Mouse (Mus musculus): ENCODE measurements around the gene Erbb2.

Gene Erbb2

GRCm38 (mm10) chr11:98482067-98482466 lies 69.8 kb downstream of the Erbb2 start:
- no peak for DNase-seq (ENCODE audit: low read depth, low spot score)

DNA sequence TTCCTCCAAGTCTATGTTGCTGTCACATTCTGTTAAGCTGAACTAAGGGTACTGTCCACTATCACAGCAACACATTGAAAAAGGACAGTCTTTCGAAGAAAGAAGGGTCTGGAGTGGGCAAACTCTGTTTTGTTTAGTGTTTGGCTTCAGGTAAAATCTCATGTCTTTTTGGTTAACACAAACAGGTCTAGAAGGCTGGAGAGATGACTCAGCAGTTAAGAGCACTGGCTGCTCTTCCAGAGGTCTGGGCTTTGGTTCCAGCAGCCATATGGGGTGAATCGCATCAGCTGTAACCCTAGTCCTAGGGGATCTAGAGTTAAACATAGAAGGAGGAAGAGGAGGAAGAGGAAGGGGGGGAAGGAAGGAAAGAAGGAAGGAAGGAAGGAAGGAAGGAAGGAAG lies 73.5 kb downstream of the Erbb2 start:
- DNase-seq (ENCODE audit: low read depth, low spot score): no peak
